Mouse (Mus musculus) heart, embryonic 13.5 days (tissue): ENCODE measurements at regions not wholly inside any gene's neighbourhood (a gene's known extent, or its start where the extent isn't known, plus 50 kb on each side); places are given as distances from the start of the nearest gene placed in this dataset.

Source experiments
- ATAC-seq: fragments of 200-750 bp; cut with Nextera tagmentation; 2 replicates; pipeline ENCODE4 v1.8.0; 2017; ENCODE audit warnings: moderate TSS enrichment; ENCODE audit not compliant: insufficient number of reproducible peaks, low FRiP score, low TSS enrichment; ENCODE audit errors: extremely low read depth
- H3K27ac ChIP-seq: fragments of 300-500 bp; sonication (generic); replicated peaks from 2 replicates; pipeline ENCODE4 v1.5.1; 2015; ENCODE audit warnings: moderate library complexity, mild to moderate bottlenecking, inconsistent platforms
- H3K27me3 ChIP-seq: fragments of 300-500 bp; sonication (generic); replicated peaks from 2 replicates; pipeline ENCODE4 v1.6.1; 2015; ENCODE audit warnings: mild to moderate bottlenecking, inconsistent platforms
- H3K36me3 ChIP-seq: fragments of 300-500 bp; sonication (generic); 2 replicates; pipeline ENCODE4 v1.6.1; 2015; ENCODE audit warnings: mild to moderate bottlenecking, inconsistent platforms
- H3K4me1 ChIP-seq: fragments of 300-500 bp; sonication (generic); 2 replicates; pipeline ENCODE4 v1.6.1; 2015; ENCODE audit warnings: inconsistent platforms
- H3K4me2 ChIP-seq: fragments of 300-500 bp; sonication (generic); 2 replicates; pipeline ENCODE4 v1.6.1; 2015; ENCODE audit warnings: inconsistent platforms, mild to moderate bottlenecking, moderate library complexity
- H3K4me3 ChIP-seq: fragments of 300-500 bp; sonication (generic); 2 replicates; pipeline ENCODE4 v1.5.1; 2015; ENCODE audit warnings: moderate library complexity, mild to moderate bottlenecking, inconsistent platforms
- H3K9ac ChIP-seq: fragments of 300-500 bp; sonication (generic); 2 replicates; pipeline ENCODE4 v1.6.1; 2015; ENCODE audit warnings: inconsistent platforms, mild to moderate bottlenecking, moderate library complexity
- H3K9me3 ChIP-seq: fragments of 300-500 bp; sonication (generic); 2 replicates; pipeline ENCODE4 v1.6.1; 2016; ENCODE audit warnings: inconsistent platforms
- WGBS: fragments of 180-500 bp; shearing (Covaris S2); methylation state at CpG from one replicate; pipeline ENCODE4 v1.1.7; 2015; ENCODE audit warnings: mixed read lengths; 5-methylcytosine and 5-hydroxymethylcytosine counted together

DNA sequence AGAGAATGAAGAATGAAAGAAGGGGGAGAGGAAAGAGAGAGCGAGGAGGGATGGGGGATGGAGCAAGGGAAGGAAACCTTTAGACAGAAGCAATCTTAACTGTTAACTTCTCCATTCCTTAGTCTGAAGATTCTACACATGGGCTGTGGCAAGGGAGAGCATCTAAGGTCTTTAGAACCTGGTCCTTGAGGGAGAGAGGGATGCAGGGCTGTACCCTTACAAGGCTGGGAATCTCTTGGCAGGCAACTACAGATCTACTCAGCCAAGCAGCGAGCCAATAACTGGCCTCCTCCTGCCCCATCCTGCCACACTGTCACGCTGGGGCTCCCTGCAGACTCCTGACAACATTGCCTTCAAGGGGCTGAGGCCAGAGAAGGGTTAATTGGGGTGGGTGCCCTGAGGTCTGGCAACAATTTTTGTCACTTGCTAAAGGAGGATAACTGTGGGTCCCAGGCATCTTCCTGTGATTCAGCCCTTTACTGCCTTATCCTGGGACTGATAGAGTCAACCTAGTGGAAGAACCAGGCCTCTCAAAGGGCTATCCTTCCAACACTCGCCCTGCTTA is 205.7 kb downstream of the Rpap3 start:
- Histone ChIP-seq H3K36me3 (no peaks in the 10 kb centered on the region), H3K9me3 (peaks cover 14% of the 10 kb centered on the region), H3K9ac (no peak overlapping the region), H3K4me2 (no peak overlapping the region), H3K27me3 (no peaks in the 10 kb centered on the region), H3K27ac (no peak overlapping the region), H3K4me3 (no peak overlapping the region), H3K4me1 (no peaks in the 10 kb centered on the region)
- no peak for ATAC-seq
- WGBS = 60% methylated on average over 4 of the region's 4 CpGs

- Histone ChIP-seq H3K27me3 (no peaks in the 10 kb centered on the region), H3K4me2 (no peak overlapping the region), H3K36me3 (no peaks in the 10 kb centered on the region), H3K27ac (no peak overlapping the region), H3K9me3 (peaks cover 14% of the 10 kb centered on the region), H3K9ac (no peak overlapping the region), H3K4me3 (no peak overlapping the region), H3K4me1 (no peaks in the 10 kb centered on the region)
- ATAC-seq = no peak
- WGBS = 74% methylated on average over 5 of the region's 5 CpGs
Observed at GRCm38 (mm10) chr15:97499240-97499639, 206.4 kb downstream of the Rpap3 start.

DNA sequence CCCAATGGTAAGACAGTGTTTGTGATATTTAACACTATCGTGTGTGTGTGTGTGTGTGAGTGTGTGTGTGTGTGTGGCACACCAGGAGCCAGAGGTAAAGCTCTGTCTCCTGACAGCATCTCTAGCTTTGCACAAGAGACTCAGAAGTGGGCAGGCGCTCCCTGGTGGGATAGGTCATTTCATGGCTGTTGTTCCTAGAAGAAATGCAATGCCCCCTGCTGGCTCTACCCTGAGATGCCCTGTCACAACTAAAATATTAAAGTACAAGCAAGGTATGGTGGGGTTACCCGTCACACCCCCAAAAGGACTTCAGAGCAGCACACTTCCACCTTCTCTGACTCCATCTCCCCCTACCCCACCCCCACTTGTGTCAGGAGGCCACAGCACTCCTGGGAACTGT is 207.2 kb downstream of the Rpap3 start:
- Histone ChIP-seq H3K36me3 (no peaks in the 10 kb centered on the region), H3K27me3 (no peaks in the 10 kb centered on the region), H3K4me1 (no peaks in the 10 kb centered on the region), H3K9me3 (peaks cover 12% of the 10 kb centered on the region), H3K4me2 (no peak overlapping the region), H3K27ac (no peak overlapping the region), H3K9ac (no peak overlapping the region), H3K4me3 (no peak overlapping the region)
- 66% methylated on average over 3 of the region's 3 CpGs for WGBS
- ATAC-seq = no peak

GRCm38 (mm10) chr15:97496026-97496425 is 209.6 kb downstream of the Rpap3 start:
- Histone ChIP-seq H3K27ac (no peak overlapping the region), H3K9me3 (peaks cover 8% of the 10 kb centered on the region; the same call in 1 of the 2 replicates), H3K4me1 (no peaks in the 10 kb centered on the region), H3K36me3 (no peaks in the 10 kb centered on the region), H3K4me2 (no peak overlapping the region), H3K9ac (no peak overlapping the region), H3K4me3 (no peak overlapping the region), H3K27me3 (no peaks in the 10 kb centered on the region)
- ATAC-seq = no peak
- WGBS = 66% methylated on average over 3 of the region's 3 CpGs

- no peaks in the 10 kb centered on the region for H3K27me3 ChIP-seq
- no peak overlapping the region for H3K4me2 ChIP-seq
- ATAC-seq = no peak
- H3K9ac ChIP-seq = no peak overlapping the region
- no peak overlapping the region for H3K27ac ChIP-seq
- H3K9me3 ChIP-seq = peaks cover 8% of the 10 kb centered on the region; the same call in 1 of the 2 replicates
- 76% methylated on average over 5 of the region's 5 CpGs for WGBS
- no peaks in the 10 kb centered on the region for H3K4me1 ChIP-seq
- H3K4me3 ChIP-seq = no peak overlapping the region
- no peaks in the 10 kb centered on the region for H3K36me3 ChIP-seq
Observed at GRCm38 (mm10) chr15:97493340-97493739, 212.3 kb downstream of the Rpap3 start.

DNA sequence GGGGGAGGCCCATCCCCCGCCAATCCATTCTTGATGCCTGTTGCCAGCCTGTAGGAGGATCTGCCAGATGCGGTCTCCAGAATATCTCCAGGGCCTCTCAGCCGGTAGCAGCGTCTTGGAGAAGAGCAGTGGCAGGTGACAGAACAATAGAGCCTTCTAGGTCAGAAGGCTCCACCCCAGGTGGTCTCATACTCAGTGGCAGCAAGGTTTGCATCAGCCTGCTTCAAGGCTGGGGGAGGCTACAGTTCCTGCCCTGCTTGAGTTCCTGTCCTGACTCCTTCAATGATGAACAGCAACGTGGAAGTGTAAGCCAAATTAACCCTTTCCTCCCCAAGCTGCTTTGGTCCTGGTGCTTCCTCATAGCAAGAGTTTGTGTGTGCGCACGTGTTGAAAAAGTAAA is 213.8 kb downstream of the Rpap3 start:
- Histone ChIP-seq H3K9me3 (peaks cover 12% of the 10 kb centered on the region; the same call in 1 of the 2 replicates), H3K4me1 (no peaks in the 10 kb centered on the region), H3K36me3 (no peaks in the 10 kb centered on the region), H3K27ac (no peak overlapping the region), H3K9ac (no peak overlapping the region), H3K4me3 (no peak overlapping the region), H3K4me2 (no peak overlapping the region), H3K27me3 (no peaks in the 10 kb centered on the region)
- 72% methylated on average over 7 of the region's 7 CpGs for WGBS
- ATAC-seq = no peak

- H3K4me1 ChIP-seq = no peaks in the 10 kb centered on the region
- H3K4me2 ChIP-seq = no peak overlapping the region
- no peaks in the 10 kb centered on the region for H3K27me3 ChIP-seq
- no peak overlapping the region for H3K9ac ChIP-seq
- 75% methylated on average over 2 of the region's 2 CpGs for WGBS
- no peak overlapping the region for H3K27ac ChIP-seq
- H3K36me3 ChIP-seq = no peaks in the 10 kb centered on the region
- peaks cover 7% of the 10 kb centered on the region; the same call in 1 of the 2 replicates for H3K9me3 ChIP-seq
- no peak for ATAC-seq
- H3K4me3 ChIP-seq = no peak overlapping the region
Observed at GRCm38 (mm10) chr15:97487425-97487824, 218.2 kb downstream of the Rpap3 start.

GRCm38 (mm10) chr15:97471986-97472779 is 225.1 kb upstream of the Amigo2 start:
- 79% methylated on average over 15 of the region's 15 CpGs for WGBS
- Histone ChIP-seq H3K9ac (no peak overlapping the region), H3K4me2 (no peak overlapping the region), H3K27ac (no peak overlapping the region), H3K36me3 (no peaks in the 10 kb centered on the region), H3K9me3 (no peaks in the 10 kb centered on the region), H3K4me3 (no peak overlapping the region), H3K4me1 (no peaks in the 10 kb centered on the region; the same call in 1 of the 2 replicates), H3K27me3 (no peaks in the 10 kb centered on the region)
- no peak for ATAC-seq

DNA sequence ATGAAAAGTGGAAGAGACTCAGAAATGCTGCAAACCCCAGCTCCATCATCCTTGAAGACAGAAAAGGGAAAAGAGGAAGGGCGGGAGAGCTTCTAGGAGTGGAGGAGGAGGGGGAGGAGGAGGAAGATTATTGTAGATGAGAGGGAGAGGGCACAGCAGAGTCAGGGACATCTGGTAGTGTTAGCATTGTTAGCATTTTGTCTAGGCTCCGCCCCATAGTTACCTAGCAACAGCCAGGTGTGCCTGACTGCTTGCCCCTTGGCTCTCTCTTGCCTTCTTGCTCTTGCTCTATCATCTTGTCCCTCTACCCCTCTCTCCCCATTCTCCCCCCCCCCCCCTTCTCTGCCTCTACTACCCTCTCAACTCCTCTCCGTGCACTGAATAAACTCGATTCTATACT is 224.4 kb upstream of the Amigo2 start:
- ATAC-seq = no peak
- Histone ChIP-seq H3K9me3 (no peaks in the 10 kb centered on the region), H3K27ac (no peak overlapping the region), H3K36me3 (no peaks in the 10 kb centered on the region), H3K4me2 (no peak overlapping the region), H3K27me3 (no peaks in the 10 kb centered on the region), H3K4me1 (no peaks in the 10 kb centered on the region; the same call in 1 of the 2 replicates), H3K9ac (no peak overlapping the region), H3K4me3 (no peak overlapping the region)
- 77% methylated on average over 4 of the region's 4 CpGs for WGBS

DNA sequence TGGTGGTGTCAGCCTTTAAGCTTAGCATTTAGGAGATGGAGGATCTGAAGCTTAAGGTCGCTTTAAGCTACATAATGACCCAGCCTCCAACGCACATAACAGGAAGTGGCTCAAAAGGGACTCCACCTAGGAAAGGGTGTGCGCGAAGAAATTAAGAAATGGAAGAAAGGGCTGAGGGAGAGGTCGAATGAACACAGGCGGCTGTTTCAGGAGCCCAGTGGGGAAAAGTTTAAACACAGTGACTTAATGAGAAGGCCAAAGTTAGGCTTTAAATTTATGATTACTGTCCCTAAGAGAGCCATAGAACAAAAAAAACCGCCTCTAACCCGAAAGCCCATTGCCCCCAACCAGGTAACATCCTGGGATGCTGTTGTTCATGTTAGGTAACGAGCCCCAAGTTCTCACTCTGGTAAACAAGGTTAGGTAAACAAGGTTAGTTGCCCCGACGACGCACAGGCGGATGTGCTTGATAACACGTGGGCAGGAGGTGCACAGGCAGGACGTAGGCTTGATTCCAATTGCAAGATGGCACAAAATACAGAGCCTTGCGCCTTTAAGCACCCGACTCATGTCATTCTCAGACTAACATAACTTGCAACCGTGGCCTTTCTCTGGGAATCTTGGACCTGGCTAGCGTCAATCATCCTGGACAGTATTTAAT is 222.7 kb upstream of the Amigo2 start:
- Histone ChIP-seq H3K36me3 (no peaks in the 10 kb centered on the region), H3K9me3 (no peaks in the 10 kb centered on the region), H3K4me2 (no peak overlapping the region), H3K4me3 (no peak overlapping the region), H3K27ac (no peak overlapping the region), H3K27me3 (no peaks in the 10 kb centered on the region), H3K4me1 (no peaks in the 10 kb centered on the region; the same call in 1 of the 2 replicates), H3K9ac (no peak overlapping the region)
- no peak for ATAC-seq
- 71% methylated on average over 19 of the region's 19 CpGs for WGBS

GRCm38 (mm10) chr15:97468732-97469683 is 221.9 kb upstream of the Amigo2 start:
- Histone ChIP-seq H3K9ac (no peak overlapping the region), H3K36me3 (no peaks in the 10 kb centered on the region), H3K9me3 (no peaks in the 10 kb centered on the region), H3K27me3 (no peaks in the 10 kb centered on the region), H3K4me2 (no peak overlapping the region), H3K27ac (no peak overlapping the region), H3K4me1 (no peaks in the 10 kb centered on the region; the same call in 1 of the 2 replicates), H3K4me3 (no peak overlapping the region)
- 67% methylated on average over 23 of the region's 23 CpGs for WGBS
- ATAC-seq = no peak
